Mouse (Mus musculus) cortical plate, adult 2 months (tissue): ENCODE results near the gene Nol9.

Experiments
- CTCF ChIP-seq: fragments of 200-500 bp; IDR thresholded peaks from 2 replicates; pipeline ENCODE4 v1.5.1; 2011; ENCODE audit warnings: mild to moderate bottlenecking, control low read depth, low read length; ENCODE audit not compliant: insufficient read depth; ENCODE audit errors: extremely low read depth
- POLR2A ChIP-seq: fragments of 200-500 bp; IDR thresholded peaks from 2 replicates; pipeline ENCODE4 v1.6.1; 2011; ENCODE audit warnings: mild to moderate bottlenecking, low read length, control low read depth; ENCODE audit not compliant: insufficient read depth; ENCODE audit errors: extremely low read depth

DNA sequence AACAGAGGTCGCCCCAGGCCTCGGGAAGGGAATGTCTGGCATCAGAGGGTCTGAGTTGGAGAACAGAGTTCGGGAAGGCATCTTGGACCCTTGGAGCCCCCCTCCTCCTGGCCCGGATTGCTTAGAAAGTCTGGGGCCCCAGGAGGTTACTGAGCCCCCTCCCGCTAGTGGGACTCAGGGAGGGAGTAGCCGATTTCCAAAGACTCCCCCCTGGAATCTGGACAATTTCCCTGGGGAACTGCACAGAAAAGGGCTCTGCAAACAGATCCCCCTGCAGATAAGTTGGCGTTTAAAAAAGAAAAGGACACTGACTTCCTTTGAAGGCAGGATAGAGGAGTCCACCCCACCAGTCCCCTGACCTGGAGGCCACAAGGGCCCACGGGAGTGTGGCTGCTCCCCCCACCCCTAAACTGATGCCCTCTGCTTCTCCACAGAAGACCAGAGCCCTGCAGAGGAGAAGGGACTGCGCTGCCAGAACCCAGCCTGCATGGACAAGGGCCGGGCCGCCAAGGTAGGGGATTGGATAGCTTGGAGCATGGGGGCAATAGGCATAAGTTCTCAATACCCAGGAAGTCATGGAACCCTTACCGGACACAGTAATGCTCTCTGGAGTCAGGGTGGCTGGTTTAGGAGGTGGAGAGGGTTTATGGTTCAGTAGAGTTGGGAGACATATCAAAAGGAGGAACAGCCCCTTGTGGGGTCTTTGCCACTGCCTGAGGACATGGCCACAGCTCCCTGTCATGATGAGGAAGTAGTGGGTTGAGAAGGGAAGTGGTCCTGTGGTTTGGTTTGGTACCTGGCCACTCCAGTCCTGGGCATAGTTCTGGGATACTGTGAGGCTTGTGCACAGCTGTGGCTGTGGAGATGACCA lies 48.3 kb downstream of the Nol9 start:
- TF ChIP-seq POLR2A (no peak), CTCF (no peak)
